Mouse (Mus musculus): ENCODE results near the gene Dyrk4.

Gene Dyrk4

DNA sequence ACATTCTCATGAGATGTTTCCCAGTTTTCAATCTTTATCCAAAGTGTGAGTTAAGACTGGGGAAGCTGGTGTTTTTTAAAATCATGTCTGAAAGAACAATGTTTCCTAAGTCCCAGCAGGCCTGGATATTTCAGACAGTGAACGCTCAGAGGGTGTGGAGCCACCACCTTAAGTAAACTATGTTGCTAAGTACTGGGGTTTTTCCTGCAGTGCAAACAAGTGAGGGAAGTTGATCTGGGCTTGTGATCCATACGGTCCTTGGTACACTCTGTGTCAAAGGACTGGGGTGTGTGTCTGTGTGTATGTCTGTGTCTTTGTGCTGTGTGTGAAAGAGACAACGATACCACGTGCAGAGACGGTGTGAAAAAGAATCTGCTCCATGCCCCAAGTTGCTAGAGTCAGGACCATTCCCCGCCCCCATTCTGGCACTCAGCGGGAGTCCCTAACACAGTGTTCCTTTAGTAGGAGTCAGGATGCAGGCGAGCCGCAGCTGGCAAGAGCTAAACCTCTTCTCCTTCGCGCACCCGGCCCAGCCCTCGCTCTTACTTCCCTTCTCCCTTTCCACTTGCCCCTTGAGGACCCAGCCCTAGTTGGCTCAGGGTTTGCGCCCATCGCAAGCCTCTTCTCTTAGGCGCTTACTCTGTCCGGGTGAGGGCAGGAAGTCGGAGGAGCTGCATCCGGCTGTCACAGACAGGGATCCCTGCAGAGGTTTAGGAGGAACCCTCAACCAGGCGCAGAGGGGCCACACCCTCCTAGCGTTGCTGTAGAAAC, at the start of gene Dyrk4:
Gene Dyrk4 (minus strand): TSS at position 729 of the 771 bp plus-strand sequence.
- DNase-seq (ENCODE audit: low read depth) = no peak

- no peak for DNase-seq (ENCODE audit: low read depth)
These were observed 44.8 kb upstream of the Dyrk4 start for GRCm38 (mm10) chr6:126966241-126967026.

DNA sequence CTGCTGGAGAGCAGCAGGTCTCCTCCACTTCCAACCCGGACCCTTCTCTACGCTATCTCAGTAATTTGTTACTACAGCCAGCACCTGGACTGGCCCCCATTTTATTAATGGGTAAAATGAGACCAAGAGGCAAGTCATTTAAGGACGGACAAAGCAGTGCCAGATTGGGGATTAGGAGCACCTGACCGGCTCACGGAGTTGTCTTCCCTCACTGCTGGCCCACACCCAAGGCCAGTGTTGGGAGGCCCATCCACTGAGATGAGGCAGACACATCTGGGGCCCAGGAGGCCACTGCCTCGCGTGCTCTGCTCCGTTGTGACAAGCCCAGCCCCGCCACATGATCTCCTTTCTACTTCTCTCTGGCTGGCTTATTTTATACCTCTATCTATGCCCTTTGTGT, 41.8 kb upstream of the Dyrk4 start:
- no peak for DNase-seq (ENCODE audit: low read depth)

GRCm38 (mm10) chr6:126962709-126963108, 41.1 kb upstream of the Dyrk4 start:
- DNase-seq (ENCODE audit: low read depth) = no peak

- DNase-seq (ENCODE audit: low read depth) = no peak
These were observed 39.9 kb upstream of the Dyrk4 start for GRCm38 (mm10) chr6:126961371-126962018.

- DNase-seq (ENCODE audit: low read depth) = peak; percentile 48
These were observed 34.1 kb upstream of the Dyrk4 start for GRCm38 (mm10) chr6:126955734-126956133.

- DNase-seq (ENCODE audit: low read depth) = no peak
These were observed 26.7 kb upstream of the Dyrk4 start for GRCm38 (mm10) chr6:126948336-126948735.

- DNase-seq (ENCODE audit: low read depth) = peak; percentile 30
These were observed 18.8 kb upstream of the Dyrk4 start for GRCm38 (mm10) chr6:126940451-126940850.

- peak; percentile 89 for DNase-seq (ENCODE audit: low read depth)
These were observed 18.0 kb upstream of the Dyrk4 start, which contains the start of the genes Rad51ap1 and D6Wsu163e for GRCm38 (mm10) chr6:126939487-126940171. Gene Rad51ap1 (minus strand): TSS chr6:126939587. Gene D6Wsu163e (plus strand): TSS chr6:126939962.

DNA sequence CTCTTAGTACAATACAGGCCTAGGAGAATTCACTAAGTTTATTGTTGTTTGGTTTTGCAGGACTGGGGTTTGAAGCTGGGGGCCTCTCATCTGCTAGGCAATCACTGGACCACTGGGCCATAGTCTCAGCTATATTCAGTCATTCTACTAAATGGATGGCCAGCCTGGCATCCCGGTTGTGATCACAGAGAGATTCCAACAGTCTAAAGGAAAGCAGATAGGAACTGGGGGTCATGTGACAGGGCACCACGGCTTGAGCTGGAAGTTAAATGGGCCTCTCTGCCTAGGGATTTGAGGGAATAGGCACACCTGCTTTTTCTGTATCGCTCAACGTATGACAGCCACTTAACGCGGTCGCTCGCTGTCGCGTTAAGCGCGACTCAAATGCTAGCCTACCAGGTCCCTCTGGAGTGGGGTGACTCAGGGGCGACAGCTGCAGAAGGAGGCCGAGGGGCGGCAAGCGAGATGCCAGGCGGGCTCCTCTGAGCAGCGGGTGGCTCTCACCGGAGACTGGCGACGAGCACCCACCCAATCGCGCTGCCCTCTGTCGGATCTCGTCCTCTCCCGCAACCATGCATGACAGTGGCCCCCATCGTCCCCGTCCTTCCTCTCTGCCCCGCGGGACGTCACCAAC, 17.3 kb upstream of the Dyrk4 start:
- peak; percentile 23 for DNase-seq (ENCODE audit: low read depth)

- DNase-seq (ENCODE audit: low read depth) = no peak
These were observed 16.4 kb upstream of the Dyrk4 start for GRCm38 (mm10) chr6:126938047-126938446.

- DNase-seq (ENCODE audit: low read depth) = no peak
These were observed 11.3 kb upstream of the Dyrk4 start for GRCm38 (mm10) chr6:126932896-126933295.

DNA sequence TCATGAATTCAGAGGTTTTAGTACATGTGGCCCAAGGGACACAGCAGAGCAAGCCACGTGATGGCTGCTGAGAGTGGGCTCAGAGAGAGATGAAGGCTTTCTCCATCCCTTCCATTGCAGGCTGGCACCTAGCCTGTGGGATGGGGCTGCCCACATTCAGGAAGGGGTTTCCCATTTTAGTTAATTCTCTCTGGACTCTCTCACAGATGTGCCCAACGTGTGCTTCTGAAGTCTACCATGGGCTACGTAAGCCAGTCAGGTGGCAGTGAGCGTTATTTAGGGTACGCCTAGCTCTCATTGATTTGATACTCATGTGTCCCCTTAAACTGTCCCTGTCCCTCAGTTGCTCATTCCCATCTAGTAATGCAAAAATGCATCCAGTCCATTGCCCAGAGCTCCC, 6.7 kb downstream of the Dyrk4 start:
- no peak for DNase-seq (ENCODE audit: low read depth)

DNA sequence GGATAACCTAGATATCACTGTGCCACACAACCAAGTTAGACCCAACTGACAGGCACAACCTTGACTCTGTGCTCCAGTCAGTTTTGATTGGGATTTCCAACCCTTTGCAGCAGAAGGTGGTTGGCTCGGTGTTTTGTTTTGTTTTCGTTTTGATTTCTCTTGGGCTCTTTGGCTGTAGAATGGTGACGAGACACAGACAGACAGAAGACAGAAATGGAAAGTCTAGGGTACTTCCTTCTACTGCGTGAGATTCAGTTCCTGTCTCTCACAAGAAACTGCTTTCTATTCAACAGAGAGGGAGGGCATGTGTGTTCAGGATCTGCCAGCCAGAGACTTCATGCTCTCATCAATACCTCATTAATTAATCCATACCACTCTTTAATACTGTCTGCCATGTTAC, 10.9 kb downstream of the Dyrk4 start:
- no peak for DNase-seq (ENCODE audit: low read depth)

DNA sequence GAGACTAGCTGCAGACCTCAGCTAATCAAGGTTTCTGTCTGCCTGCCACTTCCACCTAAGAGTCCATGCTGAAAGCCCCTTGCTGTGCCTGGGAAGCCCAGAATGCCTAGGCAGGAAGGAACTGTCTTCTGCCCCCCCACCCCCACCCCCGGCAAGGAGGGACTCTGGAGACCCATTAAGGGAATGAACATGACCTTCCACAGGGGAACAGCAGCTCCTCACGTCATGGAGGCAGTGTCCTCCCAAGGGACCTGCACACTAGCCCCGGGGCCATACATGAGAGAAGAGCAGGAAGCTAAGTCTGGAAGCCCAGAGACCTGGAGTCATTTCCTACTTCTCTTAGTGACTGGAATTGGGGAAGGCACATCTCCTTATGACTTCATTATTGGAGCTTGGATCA, 13.8 kb downstream of the Dyrk4 start:
- no peak for DNase-seq (ENCODE audit: low read depth)

- DNase-seq (ENCODE audit: low read depth) = no peak
These were observed 14.3 kb downstream of the Dyrk4 start for GRCm38 (mm10) chr6:126907378-126907777.

DNA sequence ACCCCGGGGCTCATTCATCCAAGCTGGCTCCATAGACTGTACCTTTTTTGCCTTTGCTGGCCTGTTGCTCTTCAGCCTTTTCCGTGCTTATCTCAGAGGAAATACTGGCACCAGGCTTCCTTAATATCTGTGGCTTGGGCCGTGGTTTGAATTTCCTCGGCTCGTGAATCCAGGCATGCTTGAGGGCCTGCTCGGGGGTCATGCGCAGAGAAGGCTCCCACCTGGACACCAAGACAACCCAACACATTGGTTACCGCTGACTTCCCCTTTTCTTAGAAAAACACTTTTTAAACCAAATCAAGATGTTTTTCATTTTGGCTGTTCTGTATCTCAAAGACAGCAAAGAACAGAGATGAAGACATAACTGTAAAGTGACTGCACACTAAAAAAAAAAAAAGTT, 44.5 kb downstream of the Dyrk4 start:
- no peak for DNase-seq (ENCODE audit: low read depth)

DNA sequence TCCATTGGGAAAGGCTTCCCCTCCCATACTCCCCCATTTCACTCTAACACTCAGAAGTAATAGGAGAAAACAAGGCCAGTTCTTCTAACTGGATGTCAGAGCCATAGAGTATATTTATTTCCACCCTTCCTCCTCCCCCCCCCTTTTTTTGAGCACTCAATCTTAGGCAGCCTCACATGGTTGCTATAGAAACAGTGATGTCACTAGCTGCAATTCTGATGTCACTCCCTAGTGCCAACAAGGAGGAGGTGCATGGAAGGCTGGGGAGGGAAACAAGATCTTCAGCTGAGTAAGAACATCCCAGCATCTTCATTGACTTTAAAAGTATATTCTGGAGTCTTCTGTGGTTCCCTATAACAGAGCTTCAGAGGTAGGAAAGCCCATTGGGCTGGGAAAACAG, 68.8 kb downstream of the Dyrk4 start, which contains the start of gene Akap3:
Gene Akap3 (plus strand): TSS at position 218 of the 400 bp plus-strand sequence.
- DNase-seq (ENCODE audit: low read depth) = no peak

DNA sequence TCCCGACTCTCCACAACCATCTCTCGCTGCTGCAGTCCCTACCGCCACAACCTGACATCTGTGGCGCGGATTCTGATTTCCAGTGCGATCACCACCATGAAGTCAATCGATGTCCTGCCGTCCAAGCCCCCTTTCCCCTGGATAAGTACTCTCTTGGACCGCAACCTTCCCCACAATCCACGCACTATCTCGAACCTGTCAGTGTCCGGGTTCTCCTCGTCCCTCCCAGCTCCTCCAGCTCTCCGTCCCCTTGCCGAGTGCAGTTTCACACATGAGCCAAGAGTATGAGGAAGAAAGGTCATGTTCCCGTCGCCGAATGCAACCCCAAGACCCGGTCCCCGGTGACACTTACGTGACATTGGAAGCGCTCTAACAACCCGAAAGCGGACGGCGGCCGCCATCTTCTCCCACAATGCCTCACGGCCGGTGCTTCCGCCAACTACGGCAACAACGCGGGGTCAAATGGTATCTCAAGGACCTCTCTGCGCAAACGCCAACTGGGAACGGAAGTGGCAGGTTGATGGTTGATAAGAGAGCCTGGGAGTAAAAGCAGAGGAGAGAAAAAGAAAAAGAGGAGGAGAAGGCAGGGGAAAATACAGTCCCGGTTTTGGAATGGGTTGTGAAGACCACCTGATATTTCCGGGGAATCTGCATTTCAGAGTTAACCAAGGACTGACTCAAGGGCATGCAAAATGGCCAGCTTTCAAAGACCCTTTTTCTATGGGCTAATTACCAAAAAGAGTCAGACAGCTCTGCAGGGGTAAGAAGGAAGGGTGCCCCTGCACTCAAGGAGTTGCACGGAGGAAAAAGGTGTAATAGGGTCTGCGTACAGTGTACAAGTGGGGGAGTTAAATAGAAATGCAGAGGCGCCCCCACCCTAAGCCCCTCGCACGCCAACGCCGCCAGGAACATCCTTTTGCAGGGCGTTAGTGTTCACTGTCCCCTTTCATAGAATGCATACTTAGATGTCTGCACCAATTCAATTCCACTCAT, 72.6 kb downstream of the Dyrk4 start, which contains the start of gene Ndufa9:
Gene Ndufa9 (minus strand): TSS at position 425 of the 993 bp plus-strand sequence.
- DNase-seq (ENCODE audit: low read depth) = peak; percentile 92

DNA sequence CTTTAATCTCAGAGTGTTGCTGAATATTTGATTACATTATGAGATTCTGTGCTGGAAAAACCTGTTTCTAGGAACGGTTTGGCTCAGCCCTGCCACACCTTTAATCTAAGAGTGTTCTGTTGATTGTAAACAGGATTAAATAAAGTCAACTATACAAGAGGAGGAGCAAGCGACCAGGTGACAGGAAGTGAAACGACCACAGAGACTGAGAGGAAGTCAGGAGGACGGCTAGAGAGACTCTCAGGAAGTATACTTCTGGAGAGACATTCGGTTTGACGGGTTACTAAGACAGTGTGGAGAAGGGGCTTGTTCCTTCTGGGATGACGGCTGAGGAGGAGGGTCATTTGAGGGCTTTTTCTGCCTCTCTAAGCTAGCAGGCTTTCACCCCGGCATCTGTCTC, 85.0 kb downstream of the Dyrk4 start:
- no peak for DNase-seq (ENCODE audit: low read depth)

Measured in c-Kit-positive CD71-positive TER-119-negative erythroid progenitor cells, embryonic 14.5 days (primary cell).